Mouse (Mus musculus): ENCODE results near the gene 9530003J23Rik. TPM values are rescaled to one million over a fixed set of nuclear protein-coding genes. Genes with fewer than 3 reads are reported as not detected.

The 9530003J23Rik gene
- polyA plus RNA-seq, 1 experiment from 2014 or later, result not detected

- Histone ChIP-seq H3K4me1 (replicated peaks; ENCODE audit: control insufficient read depth, insufficient read depth, low read length) (no peaks in the 10 kb centered on the region), H3K27me3 (ENCODE audit: control insufficient read depth, insufficient read depth, low read length) (no peaks in the 10 kb centered on the region), H3K4me2 (replicated peaks; ENCODE audit: low read depth, low read length) (no peak overlapping the region), H3K4me3 (ENCODE audit: low read depth, low read length) (no peak overlapping the region), H3K36me3 (ENCODE audit: control insufficient read depth, insufficient read depth, low read length) (no peaks in the 10 kb centered on the region), H3K9me3 (ENCODE audit: control insufficient read depth, low read length) (no peaks in the 10 kb centered on the region), H3K27ac (ENCODE audit: low read depth, low read length) (no peak overlapping the region), H3K9ac (ENCODE audit: low read depth, low read length) (no peak overlapping the region)
- DNase-seq (ENCODE audit: low spot score) (no peak), ATAC-seq (ENCODE audit: low FRiP score) (no peak)
- 93% methylated on average over 3 of the region's 3 CpGs for WGBS
These were observed 32.4 kb downstream of the 9530003J23Rik start for GRCm38 (mm10) chr10:117206070-117206469.

GRCm38 (mm10) chr10:117203558-117203981 is 34.9 kb downstream of the 9530003J23Rik start:
- no peaks in the 10 kb centered on the region for H3K9me3 ChIP-seq (ENCODE audit: control insufficient read depth, low read length)
- DNase-seq (ENCODE audit: low spot score) (peak; percentile 6), ATAC-seq (ENCODE audit: low FRiP score) (no peak)
- H3K4me3 ChIP-seq (ENCODE audit: low read depth, low read length), result no peak overlapping the region
- no peaks in the 10 kb centered on the region for H3K4me1 ChIP-seq (replicated peaks; ENCODE audit: control insufficient read depth, insufficient read depth, low read length)
- 77% methylated on average over 2 of the region's 2 CpGs for WGBS
- H3K27me3 ChIP-seq (ENCODE audit: control insufficient read depth, insufficient read depth, low read length), result no peaks in the 10 kb centered on the region
- no peak overlapping the region for H3K4me2 ChIP-seq (replicated peaks; ENCODE audit: low read depth, low read length)
- no peak overlapping the region for H3K9ac ChIP-seq (ENCODE audit: low read depth, low read length)
- no peaks in the 10 kb centered on the region for H3K36me3 ChIP-seq (ENCODE audit: control insufficient read depth, insufficient read depth, low read length)
- H3K27ac ChIP-seq (ENCODE audit: low read depth, low read length), result no peak overlapping the region

GRCm38 (mm10) chr10:117202981-117203557 is 35.4 kb downstream of the 9530003J23Rik start:
- DNase-seq (ENCODE audit: low spot score), result no peak
- Histone ChIP-seq H3K4me1 (replicated peaks; ENCODE audit: control insufficient read depth, insufficient read depth, low read length) (no peaks in the 10 kb centered on the region), H3K9ac (ENCODE audit: low read depth, low read length) (no peak overlapping the region), H3K27ac (ENCODE audit: low read depth, low read length) (no peak overlapping the region), H3K4me2 (replicated peaks; ENCODE audit: low read depth, low read length) (no peak overlapping the region), H3K4me3 (ENCODE audit: low read depth, low read length) (no peak overlapping the region), H3K36me3 (ENCODE audit: control insufficient read depth, insufficient read depth, low read length) (no peaks in the 10 kb centered on the region), H3K9me3 (ENCODE audit: control insufficient read depth, low read length) (no peaks in the 10 kb centered on the region), H3K27me3 (ENCODE audit: control insufficient read depth, insufficient read depth, low read length) (no peaks in the 10 kb centered on the region)
- 86% methylated on average over 17 of the region's 17 CpGs for WGBS
- ATAC-seq (ENCODE audit: low FRiP score), result no peak

GRCm38 (mm10) chr10:117199701-117200100 is 38.8 kb downstream of the 9530003J23Rik start:
- DNase-seq (ENCODE audit: low spot score) (peak; percentile 10), ATAC-seq (ENCODE audit: low FRiP score) (peak; percentile 22; the same call in 1 of the 2 replicates)
- H3K4me2 ChIP-seq (replicated peaks; ENCODE audit: low read depth, low read length), result no peak overlapping the region
- H3K4me1 ChIP-seq (replicated peaks; ENCODE audit: control insufficient read depth, insufficient read depth, low read length), result no peaks in the 10 kb centered on the region
- no peak overlapping the region for H3K9ac ChIP-seq (ENCODE audit: low read depth, low read length)
- no peaks in the 10 kb centered on the region for H3K27me3 ChIP-seq (ENCODE audit: control insufficient read depth, insufficient read depth, low read length)
- no peaks in the 10 kb centered on the region for H3K36me3 ChIP-seq (ENCODE audit: control insufficient read depth, insufficient read depth, low read length)
- no peak overlapping the region for H3K27ac ChIP-seq (ENCODE audit: low read depth, low read length)
- H3K4me3 ChIP-seq (ENCODE audit: low read depth, low read length), result no peak overlapping the region
- 34% methylated on average over 3 of the region's 3 CpGs for whole genome bisulfite sequencing
- no peaks in the 10 kb centered on the region for H3K9me3 ChIP-seq (ENCODE audit: control insufficient read depth, low read length)

GRCm38 (mm10) chr10:117196696-117197095 is 41.8 kb downstream of the 9530003J23Rik start:
- Histone ChIP-seq H3K9me3 (ENCODE audit: control insufficient read depth, low read length) (no peaks in the 10 kb centered on the region), H3K4me1 (replicated peaks; ENCODE audit: control insufficient read depth, insufficient read depth, low read length) (no peaks in the 10 kb centered on the region), H3K9ac (ENCODE audit: low read depth, low read length) (no peak overlapping the region), H3K27me3 (ENCODE audit: control insufficient read depth, insufficient read depth, low read length) (no peaks in the 10 kb centered on the region), H3K4me3 (ENCODE audit: low read depth, low read length) (no peak overlapping the region), H3K27ac (ENCODE audit: low read depth, low read length) (no peak overlapping the region), H3K4me2 (replicated peaks; ENCODE audit: low read depth, low read length) (no peak overlapping the region), H3K36me3 (ENCODE audit: control insufficient read depth, insufficient read depth, low read length) (no peaks in the 10 kb centered on the region)
- ATAC-seq (ENCODE audit: low FRiP score), result no peak
- 91% methylated on average over 3 of the region's 3 CpGs for WGBS
- no peak for DNase-seq (ENCODE audit: low spot score)

GRCm38 (mm10) chr10:117195748-117196147 is 42.8 kb downstream of the 9530003J23Rik start:
- Histone ChIP-seq H3K4me1 (replicated peaks; ENCODE audit: control insufficient read depth, insufficient read depth, low read length) (no peaks in the 10 kb centered on the region), H3K27me3 (ENCODE audit: control insufficient read depth, insufficient read depth, low read length) (no peaks in the 10 kb centered on the region), H3K4me3 (ENCODE audit: low read depth, low read length) (no peak overlapping the region), H3K9ac (ENCODE audit: low read depth, low read length) (no peak overlapping the region), H3K36me3 (ENCODE audit: control insufficient read depth, insufficient read depth, low read length) (no peaks in the 10 kb centered on the region), H3K27ac (ENCODE audit: low read depth, low read length) (no peak overlapping the region), H3K4me2 (replicated peaks; ENCODE audit: low read depth, low read length) (no peak overlapping the region), H3K9me3 (ENCODE audit: control insufficient read depth, low read length) (no peaks in the 10 kb centered on the region)
- DNase-seq (ENCODE audit: low spot score) (no peak), ATAC-seq (ENCODE audit: low FRiP score) (no peak)
- 96% methylated on average over 4 of the region's 4 CpGs for WGBS

GRCm38 (mm10) chr10:117195005-117195404 is 43.5 kb downstream of the 9530003J23Rik start:
- Histone ChIP-seq H3K9ac (ENCODE audit: low read depth, low read length) (no peak overlapping the region), H3K27ac (ENCODE audit: low read depth, low read length) (no peak overlapping the region), H3K27me3 (ENCODE audit: control insufficient read depth, insufficient read depth, low read length) (no peaks in the 10 kb centered on the region), H3K4me3 (ENCODE audit: low read depth, low read length) (no peak overlapping the region), H3K4me2 (replicated peaks; ENCODE audit: low read depth, low read length) (no peak overlapping the region), H3K9me3 (ENCODE audit: control insufficient read depth, low read length) (no peaks in the 10 kb centered on the region), H3K4me1 (replicated peaks; ENCODE audit: control insufficient read depth, insufficient read depth, low read length) (no peaks in the 10 kb centered on the region), H3K36me3 (ENCODE audit: control insufficient read depth, insufficient read depth, low read length) (no peaks in the 10 kb centered on the region)
- DNase-seq (ENCODE audit: low spot score) (no peak), ATAC-seq (ENCODE audit: low FRiP score) (no peak)
- 94% methylated on average over 12 of the region's 12 CpGs for WGBS

- H3K4me2 ChIP-seq (replicated peaks; ENCODE audit: low read depth, low read length), result no peak overlapping the region
- no peak overlapping the region for H3K27ac ChIP-seq (ENCODE audit: low read depth, low read length)
- no peaks in the 10 kb centered on the region for H3K4me1 ChIP-seq (replicated peaks; ENCODE audit: control insufficient read depth, insufficient read depth, low read length)
- ATAC-seq (ENCODE audit: low FRiP score) (no peak), DNase-seq (ENCODE audit: low spot score) (no peak)
- no peak overlapping the region for H3K4me3 ChIP-seq (ENCODE audit: low read depth, low read length)
- H3K27me3 ChIP-seq (ENCODE audit: control insufficient read depth, insufficient read depth, low read length), result no peaks in the 10 kb centered on the region
- 83% methylated on average over 5 of the region's 5 CpGs for WGBS
- H3K9me3 ChIP-seq (ENCODE audit: control insufficient read depth, low read length), result no peaks in the 10 kb centered on the region
- H3K9ac ChIP-seq (ENCODE audit: low read depth, low read length), result no peak overlapping the region
- no peaks in the 10 kb centered on the region for H3K36me3 ChIP-seq (ENCODE audit: control insufficient read depth, insufficient read depth, low read length)
These were observed 45.1 kb downstream of the 9530003J23Rik start for GRCm38 (mm10) chr10:117193364-117193763.

GRCm38 (mm10) chr10:117185399-117186089 is 53.0 kb downstream of the 9530003J23Rik start:
- 77% methylated on average over 9 of the region's 9 CpGs for WGBS
- H3K27ac ChIP-seq (ENCODE audit: low read depth, low read length), result no peak overlapping the region

More at GRCm38 (mm10) chr10:117185399-117186089, 53.0 kb downstream of the 9530003J23Rik start:
- no peaks in the 10 kb centered on the region for H3K36me3 ChIP-seq (ENCODE audit: control insufficient read depth, insufficient read depth, low read length)
- H3K9me3 ChIP-seq (ENCODE audit: control insufficient read depth, low read length), result no peaks in the 10 kb centered on the region
- H3K4me2 ChIP-seq (replicated peaks; ENCODE audit: low read depth, low read length), result no peak overlapping the region
- H3K4me1 ChIP-seq (replicated peaks; ENCODE audit: control insufficient read depth, insufficient read depth, low read length), result no peaks in the 10 kb centered on the region
- H3K4me3 ChIP-seq (ENCODE audit: low read depth, low read length), result no peak overlapping the region
- no peaks in the 10 kb centered on the region for H3K27me3 ChIP-seq (ENCODE audit: control insufficient read depth, insufficient read depth, low read length)
- DNase-seq (ENCODE audit: low spot score) (no peak), ATAC-seq (ENCODE audit: low FRiP score) (no peak)
- no peak overlapping the region for H3K9ac ChIP-seq (ENCODE audit: low read depth, low read length)
